Mouse (Mus musculus) adrenal gland, postnatal 36 days (tissue): ENCODE results near the gene Flvcr2. TPM values are rescaled to one million over a fixed set of nuclear protein-coding genes. Genes with fewer than 3 reads are reported as not detected.

ENCODE experiments used
- DNase-seq, 2 experiments: peaks; one replicate each; pipeline ENCODE4 v3.0.0; 2021; ENCODE audit warnings: mixed read lengths in 1 of 2
- total RNA-seq, 2 experiments: library from RNA; stranded (reverse); gene quantifications; 2 replicates each; pipeline ENCODE4 v1.2.3; 2021

The Flvcr2 gene
- total RNA-seq, 2 experiments from 2014 or later = 3.8 to 8.2 TPM

- DNase-seq = peak in 1 of 2 experiments; percentile 44
These were observed 47.8 kb downstream of the Flvcr2 start for GRCm38 (mm10) chr12:85794094-85794493.

GRCm38 (mm10) chr12:85795551-85795950, 49.2 kb downstream of the Flvcr2 start:
- no peak for DNase-seq

GRCm38 (mm10) chr12:85800031-85800430, 53.7 kb downstream of the Flvcr2 start:
- DNase-seq = no peak

GRCm38 (mm10) chr12:85809726-85810125, 63.4 kb downstream of the Flvcr2 start:
- DNase-seq = no peak

- DNase-seq = no peak
These were observed 64.6 kb downstream of the Flvcr2 start for GRCm38 (mm10) chr12:85810959-85811358.

GRCm38 (mm10) chr12:85811676-85812075, 65.3 kb downstream of the Flvcr2 start:
- no peak for DNase-seq

GRCm38 (mm10) chr12:85813599-85813998, 67.3 kb downstream of the Flvcr2 start:
- DNase-seq = peak; percentile 75 to 82

GRCm38 (mm10) chr12:85822051-85822450, 75.7 kb downstream of the Flvcr2 start:
- DNase-seq = no peak

GRCm38 (mm10) chr12:85824438-85825264, 78.3 kb downstream of the Flvcr2 start, which contains the start of the genes Erg28 and Ttll5:
Gene Erg28, minus strand, starts transcription at chr12:85824550.
Gene Ttll5, plus strand, starts transcription at chr12:85824659.
- DNase-seq = peak; percentile 95 to 96

- no peak for DNase-seq
These were observed 79.0 kb downstream of the Flvcr2 start for GRCm38 (mm10) chr12:85825361-85825760.

GRCm38 (mm10) chr12:85825822-85826221, 79.5 kb downstream of the Flvcr2 start:
- no peak for DNase-seq

GRCm38 (mm10) chr12:85828856-85829255, 82.5 kb downstream of the Flvcr2 start:
- no peak for DNase-seq

- no peak for DNase-seq
These were observed 83.5 kb downstream of the Flvcr2 start for GRCm38 (mm10) chr12:85829866-85830265.

- peak; percentile 65 for DNase-seq
These were observed 84.4 kb downstream of the Flvcr2 start for GRCm38 (mm10) chr12:85830691-85831090.

GRCm38 (mm10) chr12:85834543-85834942, 88.2 kb downstream of the Flvcr2 start:
- DNase-seq = no peak

GRCm38 (mm10) chr12:85837765-85838164, 91.4 kb downstream of the Flvcr2 start:
- no peak for DNase-seq

GRCm38 (mm10) chr12:85839371-85840000, 93.1 kb downstream of the Flvcr2 start:
- no peak for DNase-seq

- DNase-seq = peak; percentile 34 to 45
These were observed 102.0 kb downstream of the Flvcr2 start for GRCm38 (mm10) chr12:85848164-85848958.

- no peak for DNase-seq
These were observed 104.3 kb downstream of the Flvcr2 start for GRCm38 (mm10) chr12:85850661-85851060.

GRCm38 (mm10) chr12:85853836-85854235, 107.5 kb downstream of the Flvcr2 start:
- DNase-seq = no peak

- no peak for DNase-seq
These were observed 107.9 kb downstream of the Flvcr2 start for GRCm38 (mm10) chr12:85854271-85854670.

- no peak for DNase-seq
These were observed 111.0 kb downstream of the Flvcr2 start for GRCm38 (mm10) chr12:85857300-85857699.
